Mouse (Mus musculus) lung, embryonic 16.5 days (tissue): ENCODE measurements at regions not wholly inside any gene's neighbourhood (a gene's known extent, or its start where the extent isn't known, plus 50 kb on each side); places are given as distances from the start of the nearest gene placed in this dataset.

Experiments
- ATAC-seq: fragments of 200-750 bp; cut with Nextera tagmentation; 2 replicates; pipeline ENCODE4 v1.8.0; 2017; ENCODE audit warnings: low read depth, mild to moderate bottlenecking, moderate library complexity
- H3K27ac ChIP-seq: fragments of 300-500 bp; sonication (generic); 2 replicates; pipeline ENCODE4 v1.5.1; 2014; ENCODE audit warnings: mild to moderate bottlenecking, control low read depth, low read length
- H3K27me3 ChIP-seq: fragments of 300-500 bp; sonication (generic); 2 replicates; pipeline ENCODE4 v1.6.1; 2014; ENCODE audit warnings: low read depth, low read length, mixed read lengths; ENCODE audit not compliant: control insufficient read depth, insufficient read depth
- H3K36me3 ChIP-seq: fragments of 300-500 bp; sonication (generic); 2 replicates; pipeline ENCODE4 v1.6.1; 2014; ENCODE audit warnings: low read length; ENCODE audit not compliant: control insufficient read depth, insufficient read depth
- H3K4me1 ChIP-seq: fragments of 300-500 bp; sonication (generic); replicated peaks from 2 replicates; pipeline ENCODE4 v1.6.1; 2014; ENCODE audit warnings: low read length, mixed read lengths; ENCODE audit not compliant: control insufficient read depth, insufficient read depth
- H3K4me2 ChIP-seq: fragments of 300-500 bp; sonication (generic); 2 replicates; pipeline ENCODE4 v1.6.1; 2014; ENCODE audit warnings: low read depth, low read length, control low read depth
- H3K4me3 ChIP-seq: fragments of 300-500 bp; sonication (generic); 2 replicates; pipeline ENCODE4 v1.5.1; 2014; ENCODE audit warnings: mild to moderate bottlenecking, low read length, control low read depth
- H3K9ac ChIP-seq: fragments of 300-500 bp; sonication (generic); 2 replicates; pipeline ENCODE4 v1.6.1; 2014; ENCODE audit warnings: low read length, control low read depth
- H3K9me3 ChIP-seq: fragments of 300-500 bp; sonication (generic); 2 replicates; pipeline ENCODE4 v1.6.1; 2016; ENCODE audit warnings: low read length; ENCODE audit not compliant: control insufficient read depth
- WGBS: fragments of 180-500 bp; shearing (Covaris S2); extraction: QIAGEN DNeasy Blood & Tissue Kit; methylation state at CpG from one replicate; pipeline ENCODE4 v1.1.7; 2014; 5-methylcytosine and 5-hydroxymethylcytosine counted together

GRCm38 (mm10) chrX:140269742-140270457 is 72.2 kb upstream of the Frmpd3 start:
- no peaks in the 10 kb centered on the region for H3K4me1 ChIP-seq
- peaks cover 12% of the 10 kb centered on the region for H3K27me3 ChIP-seq
- no peak overlapping the region for H3K9ac ChIP-seq
- WGBS: 53% methylated on average over 5 of the region's 5 CpGs
- no peak overlapping the region for H3K4me3 ChIP-seq
- no peak overlapping the region for H3K27ac ChIP-seq
- no peaks in the 10 kb centered on the region for H3K9me3 ChIP-seq
- no peaks in the 10 kb centered on the region for H3K36me3 ChIP-seq
- no peak for ATAC-seq
- H3K4me2 ChIP-seq: no peak overlapping the region

GRCm38 (mm10) chrX:140277327-140277947 is 64.6 kb upstream of the Frmpd3 start:
- H3K4me2 ChIP-seq: peak overlapping the region; percentile 87
- H3K27me3 ChIP-seq: peaks cover 42% of the 10 kb centered on the region
- WGBS: 20% methylated on average over 18 of the region's 54 CpGs
- peak overlapping the region; percentile 57 for H3K4me3 ChIP-seq
- peak; percentile 55 for ATAC-seq
- H3K9ac ChIP-seq: peak overlapping the region; percentile 59
- H3K4me1 ChIP-seq: no peaks in the 10 kb centered on the region
- H3K36me3 ChIP-seq: no peaks in the 10 kb centered on the region
- H3K27ac ChIP-seq: no peak overlapping the region
- no peaks in the 10 kb centered on the region for H3K9me3 ChIP-seq

- no peak overlapping the region for H3K27ac ChIP-seq
- H3K4me3 ChIP-seq: peak overlapping the region; percentile 57
- WGBS: 19% methylated on average over 43 of the region's 69 CpGs
- no peaks in the 10 kb centered on the region for H3K36me3 ChIP-seq
- H3K4me2 ChIP-seq: peak overlapping the region; percentile 87
- peaks cover 42% of the 10 kb centered on the region for H3K27me3 ChIP-seq
- peak; percentile 50 for ATAC-seq
- peak overlapping the region; percentile 59 for H3K9ac ChIP-seq
- no peaks in the 10 kb centered on the region for H3K4me1 ChIP-seq
- no peaks in the 10 kb centered on the region for H3K9me3 ChIP-seq
These were observed 63.9 kb upstream of the Frmpd3 start for GRCm38 (mm10) chrX:140277978-140278729.

GRCm38 (mm10) chrX:140279266-140279665 is 62.8 kb upstream of the Frmpd3 start:
- H3K27me3 ChIP-seq: peaks cover 42% of the 10 kb centered on the region
- H3K27ac ChIP-seq: no peak overlapping the region
- WGBS: 16% methylated on average over 5 of the region's 6 CpGs
- no peak overlapping the region for H3K9ac ChIP-seq
- no peak overlapping the region for H3K4me3 ChIP-seq
- H3K9me3 ChIP-seq: no peaks in the 10 kb centered on the region
- no peaks in the 10 kb centered on the region for H3K36me3 ChIP-seq
- H3K4me1 ChIP-seq: no peaks in the 10 kb centered on the region
- ATAC-seq: no peak
- no peak overlapping the region for H3K4me2 ChIP-seq

GRCm38 (mm10) chrX:140280016-140280415 is 62.0 kb upstream of the Frmpd3 start:
- peaks cover 39% of the 10 kb centered on the region for H3K27me3 ChIP-seq
- no peaks in the 10 kb centered on the region for H3K4me1 ChIP-seq
- H3K36me3 ChIP-seq: no peaks in the 10 kb centered on the region
- no peak overlapping the region for H3K4me2 ChIP-seq
- 16% methylated on average over 12 of the region's 12 CpGs for WGBS
- no peak for ATAC-seq
- peak overlapping the region; percentile 5; the same call in 1 of the 2 replicates for H3K4me3 ChIP-seq
- H3K27ac ChIP-seq: no peak overlapping the region
- no peaks in the 10 kb centered on the region for H3K9me3 ChIP-seq
- no peak overlapping the region for H3K9ac ChIP-seq
